Mouse (Mus musculus) lung, embryonic 16.5 days (tissue): ENCODE results near the gene Fbxw15. TPM values are rescaled to one million over a fixed set of nuclear protein-coding genes. Genes with fewer than 3 reads are reported as not detected.
"Not testable (repeated sequence)": the region's sequence is repeated elsewhere in the genome, so short reads cannot be mapped to it uniquely, and the experiment has no call there.

Experiments used
- ATAC-seq: fragments of 200-750 bp; cut with Nextera tagmentation; 2 replicates; pipeline ENCODE4 v1.8.0; 2017; ENCODE audit warnings: low read depth, mild to moderate bottlenecking, moderate library complexity
- H3K27ac ChIP-seq: fragments of 300-500 bp; sonication (generic); 2 replicates; pipeline ENCODE4 v1.5.1; 2014; ENCODE audit warnings: mild to moderate bottlenecking, control low read depth, low read length
- H3K27me3 ChIP-seq: fragments of 300-500 bp; sonication (generic); 2 replicates; pipeline ENCODE4 v1.6.1; 2014; ENCODE audit warnings: low read depth, low read length, mixed read lengths; ENCODE audit not compliant: control insufficient read depth, insufficient read depth
- H3K36me3 ChIP-seq: fragments of 300-500 bp; sonication (generic); 2 replicates; pipeline ENCODE4 v1.6.1; 2014; ENCODE audit warnings: low read length; ENCODE audit not compliant: control insufficient read depth, insufficient read depth
- H3K4me1 ChIP-seq: fragments of 300-500 bp; sonication (generic); replicated peaks from 2 replicates; pipeline ENCODE4 v1.6.1; 2014; ENCODE audit warnings: low read length, mixed read lengths; ENCODE audit not compliant: control insufficient read depth, insufficient read depth
- H3K4me2 ChIP-seq: fragments of 300-500 bp; sonication (generic); 2 replicates; pipeline ENCODE4 v1.6.1; 2014; ENCODE audit warnings: low read depth, low read length, control low read depth
- H3K4me3 ChIP-seq: fragments of 300-500 bp; sonication (generic); 2 replicates; pipeline ENCODE4 v1.5.1; 2014; ENCODE audit warnings: mild to moderate bottlenecking, low read length, control low read depth
- H3K9ac ChIP-seq: fragments of 300-500 bp; sonication (generic); 2 replicates; pipeline ENCODE4 v1.6.1; 2014; ENCODE audit warnings: low read length, control low read depth
- H3K9me3 ChIP-seq: fragments of 300-500 bp; sonication (generic); 2 replicates; pipeline ENCODE4 v1.6.1; 2016; ENCODE audit warnings: low read length; ENCODE audit not compliant: control insufficient read depth
- WGBS: fragments of 180-500 bp; shearing (Covaris S2); extraction: QIAGEN DNeasy Blood & Tissue Kit; methylation state at CpG from one replicate; pipeline ENCODE4 v1.1.7; 2014; 5-methylcytosine and 5-hydroxymethylcytosine counted together
- polyA plus RNA-seq: library from polyadenylated mRNA; unstranded; fragments of >200 nt; fragmentation: Nextera tagmentation; extraction: Ambion mirVana; gene quantifications from 2 replicates; pipeline ENCODE4 v1.2.1, GENCODE M21; 2015

The Fbxw15 gene
- not detected in 2 replicates for polyA plus RNA-seq

DNA sequence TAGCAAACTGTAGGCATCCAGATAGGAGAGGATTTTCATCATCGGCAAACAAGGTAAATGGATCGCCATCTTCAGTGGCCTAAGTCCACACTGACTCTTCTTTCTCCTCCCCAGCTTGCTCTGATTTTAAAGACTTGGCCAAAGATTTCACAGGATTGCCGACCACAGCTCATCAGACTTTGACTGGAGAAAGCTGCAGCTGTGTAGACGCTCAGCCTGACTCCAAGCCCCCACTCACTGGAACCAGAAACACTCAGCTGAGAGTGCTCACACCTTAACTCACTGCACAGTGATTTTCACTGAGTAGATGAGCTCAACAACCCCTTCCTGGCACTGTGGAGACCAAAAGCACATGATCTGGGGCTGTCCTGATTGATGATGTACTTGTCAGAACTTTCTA lies at the start of gene Fbxw15:
TSS of gene Fbxw15 (minus strand) at position 101 of the 400 bp plus-strand sequence.
- H3K36me3 ChIP-seq, H3K27me3 ChIP-seq, H3K9me3 ChIP-seq, H3K9ac ChIP-seq, H3K4me2 ChIP-seq, ATAC-seq, H3K4me1 ChIP-seq, H3K4me3 ChIP-seq, H3K27ac ChIP-seq: not testable (repeated sequence)
- WGBS = 83% methylated on average over 4 of the region's 4 CpGs

DNA sequence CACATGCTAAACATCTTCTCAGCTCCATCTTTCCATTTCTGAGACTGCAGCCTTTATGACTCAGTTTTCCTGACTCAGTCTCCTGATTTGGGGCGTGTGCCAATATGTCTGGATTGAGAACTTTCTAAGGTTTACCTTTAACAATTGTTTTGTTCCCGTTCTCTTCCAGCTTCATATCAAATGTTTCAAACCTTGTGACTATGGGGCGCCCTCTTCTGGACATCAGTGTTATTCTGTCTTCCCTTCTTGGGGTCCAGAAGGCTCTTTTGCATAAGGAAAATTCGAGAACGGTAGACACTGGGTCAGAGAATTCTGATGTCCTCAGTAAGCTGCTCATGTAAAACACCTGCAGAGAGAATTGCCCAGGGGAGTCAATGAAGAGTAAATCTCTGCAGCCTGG lies 38.8 kb upstream of the Fbxw15 start:
- H3K27ac ChIP-seq, ATAC-seq, H3K27me3 ChIP-seq, H3K4me2 ChIP-seq, H3K9ac ChIP-seq, H3K36me3 ChIP-seq, H3K9me3 ChIP-seq, H3K4me1 ChIP-seq, H3K4me3 ChIP-seq: not testable (repeated sequence)
- 34% methylated on average over 5 of the region's 5 CpGs for WGBS

DNA sequence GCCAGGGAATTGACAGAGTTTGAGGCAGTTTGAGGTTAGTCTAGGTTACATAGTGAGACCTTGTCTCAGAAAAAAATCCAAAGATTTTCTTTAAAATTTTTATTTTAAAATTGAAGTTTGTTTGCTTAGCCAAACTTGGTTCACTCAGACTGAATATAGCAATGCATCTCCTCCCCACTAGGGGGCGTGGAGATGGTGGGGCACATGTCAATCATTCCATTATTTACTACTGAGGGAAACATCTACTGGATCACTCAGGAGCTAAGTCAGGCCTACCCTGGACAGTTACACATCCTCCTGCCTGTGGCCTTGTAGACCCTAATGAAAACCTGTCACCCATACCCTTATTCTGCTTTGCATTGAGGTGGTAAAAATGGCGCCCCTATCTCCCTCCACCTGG lies 34.1 kb upstream of the Fbxw15 start:
- not testable (repeated sequence) for ATAC-seq, H3K9ac ChIP-seq, H3K4me1 ChIP-seq, H3K27me3 ChIP-seq, H3K4me3 ChIP-seq, H3K4me2 ChIP-seq, H3K27ac ChIP-seq, H3K36me3 ChIP-seq, H3K9me3 ChIP-seq
- WGBS = 46% methylated on average over 2 of the region's 2 CpGs

DNA sequence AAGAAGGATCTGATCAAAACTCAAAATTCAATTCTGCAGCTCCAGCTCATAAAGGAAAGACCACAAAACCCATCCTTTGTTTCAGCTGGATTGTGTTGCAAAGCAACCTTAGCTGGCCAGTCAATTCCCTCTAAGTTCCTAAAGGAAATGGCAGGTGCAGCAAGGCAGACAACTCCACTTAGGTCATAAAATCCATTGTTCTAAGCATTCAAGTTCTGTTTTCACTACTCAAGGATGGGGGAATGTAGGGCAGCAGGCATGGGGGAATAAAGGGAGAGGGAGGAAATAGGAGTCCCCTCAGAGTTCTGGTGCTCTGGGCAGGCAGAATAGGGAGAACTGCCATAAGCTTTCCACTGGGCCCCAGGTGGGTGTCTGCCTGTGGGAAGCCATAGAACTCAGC lies 29.2 kb upstream of the Fbxw15 start:
- H3K4me1 ChIP-seq = no peaks in the 10 kb centered on the region
- no peak overlapping the region for H3K9ac ChIP-seq
- no peak for ATAC-seq
- no peak overlapping the region for H3K4me3 ChIP-seq
- H3K27ac ChIP-seq = no peak overlapping the region
- H3K9me3 ChIP-seq = no peaks in the 10 kb centered on the region
- H3K4me2 ChIP-seq = no peak overlapping the region
- H3K36me3 ChIP-seq = no peaks in the 10 kb centered on the region
- no peaks in the 10 kb centered on the region for H3K27me3 ChIP-seq

DNA sequence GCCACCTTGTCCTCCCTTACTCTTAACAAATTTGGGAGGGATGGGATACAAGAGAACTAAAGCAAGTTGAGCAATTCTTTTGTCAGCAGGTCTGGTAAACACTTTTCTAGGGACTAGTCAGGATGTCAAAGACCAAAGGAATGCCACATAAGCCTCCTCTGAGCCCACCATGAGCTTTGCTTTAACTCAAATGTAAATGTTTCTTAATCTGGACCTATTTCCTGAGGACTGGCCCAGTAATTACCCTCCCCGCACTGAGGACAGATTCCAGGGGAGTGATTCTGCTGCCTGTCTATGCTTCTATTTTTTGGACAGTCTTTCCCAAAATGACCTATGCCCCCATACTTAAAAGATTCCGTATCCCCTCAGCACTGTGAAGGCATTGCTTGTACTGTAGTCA lies 26.8 kb upstream of the Fbxw15 start:
- H3K9me3 ChIP-seq = no peaks in the 10 kb centered on the region
- no peak overlapping the region for H3K4me3 ChIP-seq
- no peak overlapping the region for H3K9ac ChIP-seq
- no peak for ATAC-seq
- no peak overlapping the region for H3K27ac ChIP-seq
- no peaks in the 10 kb centered on the region for H3K27me3 ChIP-seq
- H3K4me1 ChIP-seq = no peaks in the 10 kb centered on the region
- WGBS = 77% methylated on average over 2 of the region's 2 CpGs
- H3K4me2 ChIP-seq = no peak overlapping the region
- no peaks in the 10 kb centered on the region for H3K36me3 ChIP-seq

DNA sequence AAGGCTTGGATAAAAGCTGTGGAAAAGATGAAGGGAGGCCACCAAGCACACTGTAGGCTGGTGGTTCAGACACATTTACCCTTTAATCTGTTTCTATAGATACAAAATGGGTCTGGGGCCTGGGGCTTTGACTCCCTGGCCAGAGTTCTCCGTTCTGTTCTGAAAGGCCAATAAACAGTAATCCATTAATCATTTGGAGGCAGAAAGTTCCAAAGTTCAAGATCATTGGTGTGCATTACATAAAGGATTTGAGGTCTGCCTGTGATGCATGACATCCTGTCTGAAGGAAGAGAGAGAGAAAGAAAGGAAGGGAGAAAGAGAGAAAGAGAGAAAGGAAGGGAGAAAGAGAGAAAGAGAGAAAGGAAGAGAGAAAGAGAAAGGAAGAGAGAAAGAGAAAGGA lies 2.5 kb downstream of the Fbxw15 start:
- Histone ChIP-seq H3K4me3 (no peak overlapping the region), H3K4me1 (no peaks in the 10 kb centered on the region), H3K9ac (no peak overlapping the region), H3K27me3 (no peaks in the 10 kb centered on the region), H3K4me2 (no peak overlapping the region), H3K9me3 (no peaks in the 10 kb centered on the region), H3K27ac (no peak overlapping the region), H3K36me3 (no peaks in the 10 kb centered on the region)
- ATAC-seq = no peak
- 44% methylated on average over 1 of the region's 1 CpGs for WGBS

DNA sequence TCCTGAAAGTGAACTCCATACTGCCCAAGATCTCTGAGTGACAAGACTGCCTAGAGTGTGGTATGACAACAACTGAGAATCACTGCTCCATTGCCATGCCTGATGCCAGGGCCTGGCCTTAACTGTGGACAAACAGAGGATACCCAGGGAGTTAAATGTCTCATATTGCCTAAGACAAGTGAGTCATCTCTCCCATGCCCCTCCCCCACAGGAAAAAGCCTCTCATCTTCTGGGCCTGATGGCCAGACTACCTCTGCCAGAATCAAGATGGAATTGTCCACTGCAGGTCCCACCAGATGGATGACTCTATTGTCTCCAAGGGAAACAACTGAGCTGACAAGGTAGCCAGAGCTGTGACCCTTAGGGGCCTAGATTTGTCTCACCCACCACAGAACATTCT lies 6.0 kb downstream of the Fbxw15 start:
- not testable (repeated sequence) for H3K36me3 ChIP-seq, H3K27me3 ChIP-seq, ATAC-seq, H3K4me3 ChIP-seq, H3K9me3 ChIP-seq, H3K4me1 ChIP-seq, H3K27ac ChIP-seq, H3K9ac ChIP-seq, H3K4me2 ChIP-seq

DNA sequence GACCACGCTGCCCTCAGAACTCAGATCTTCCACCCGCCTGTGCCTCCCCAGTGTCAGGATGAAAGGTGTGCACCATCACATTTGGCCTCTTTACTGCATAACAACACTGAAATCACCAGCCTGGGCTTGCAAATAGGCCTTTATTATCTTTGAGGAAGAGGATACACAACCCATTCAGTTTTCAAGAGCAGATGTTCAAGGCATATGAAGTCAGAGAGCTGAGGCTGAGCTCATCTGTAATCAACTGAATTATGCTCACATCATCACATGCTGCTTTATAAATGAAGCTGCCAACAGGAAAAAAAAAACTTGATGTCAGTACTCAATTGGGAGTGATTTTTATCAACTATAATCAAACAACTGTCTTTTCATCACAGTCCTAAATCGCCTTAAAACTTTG lies 15.6 kb downstream of the Fbxw15 start:
- no peak overlapping the region for H3K9ac ChIP-seq
- 69% methylated on average over 3 of the region's 3 CpGs for WGBS
- no peak overlapping the region for H3K4me2 ChIP-seq
- no peaks in the 10 kb centered on the region for H3K27me3 ChIP-seq
- H3K9me3 ChIP-seq = no peaks in the 10 kb centered on the region
- H3K4me1 ChIP-seq = no peaks in the 10 kb centered on the region
- ATAC-seq = no peak
- H3K36me3 ChIP-seq = no peaks in the 10 kb centered on the region
- no peak overlapping the region for H3K27ac ChIP-seq
- H3K4me3 ChIP-seq = no peak overlapping the region

DNA sequence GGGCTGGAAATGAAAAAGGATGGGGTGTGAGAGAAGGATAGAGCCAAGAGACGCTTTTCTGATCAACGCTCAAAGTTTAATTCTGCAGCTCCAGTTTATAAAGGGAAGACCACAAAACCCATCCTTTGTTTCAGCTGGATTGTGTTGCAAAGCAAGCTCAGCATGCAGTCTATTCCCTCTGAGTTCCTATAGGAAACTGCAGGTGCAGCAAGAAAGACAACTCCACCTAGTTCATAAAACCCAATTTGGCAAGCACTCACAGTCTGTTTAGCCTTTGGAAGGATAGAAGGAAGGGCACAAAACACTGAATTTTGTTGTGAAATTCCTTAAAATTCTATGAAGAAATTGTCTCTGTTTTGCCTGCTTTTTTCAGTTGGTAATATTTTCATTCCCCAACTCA lies 18.4 kb downstream of the Fbxw15 start:
- H3K9ac ChIP-seq, H3K36me3 ChIP-seq, H3K4me1 ChIP-seq, H3K9me3 ChIP-seq, H3K4me2 ChIP-seq, H3K4me3 ChIP-seq, H3K27ac ChIP-seq, H3K27me3 ChIP-seq, ATAC-seq: not testable (repeated sequence)
- WGBS = 26% methylated on average over 2 of the region's 2 CpGs

DNA sequence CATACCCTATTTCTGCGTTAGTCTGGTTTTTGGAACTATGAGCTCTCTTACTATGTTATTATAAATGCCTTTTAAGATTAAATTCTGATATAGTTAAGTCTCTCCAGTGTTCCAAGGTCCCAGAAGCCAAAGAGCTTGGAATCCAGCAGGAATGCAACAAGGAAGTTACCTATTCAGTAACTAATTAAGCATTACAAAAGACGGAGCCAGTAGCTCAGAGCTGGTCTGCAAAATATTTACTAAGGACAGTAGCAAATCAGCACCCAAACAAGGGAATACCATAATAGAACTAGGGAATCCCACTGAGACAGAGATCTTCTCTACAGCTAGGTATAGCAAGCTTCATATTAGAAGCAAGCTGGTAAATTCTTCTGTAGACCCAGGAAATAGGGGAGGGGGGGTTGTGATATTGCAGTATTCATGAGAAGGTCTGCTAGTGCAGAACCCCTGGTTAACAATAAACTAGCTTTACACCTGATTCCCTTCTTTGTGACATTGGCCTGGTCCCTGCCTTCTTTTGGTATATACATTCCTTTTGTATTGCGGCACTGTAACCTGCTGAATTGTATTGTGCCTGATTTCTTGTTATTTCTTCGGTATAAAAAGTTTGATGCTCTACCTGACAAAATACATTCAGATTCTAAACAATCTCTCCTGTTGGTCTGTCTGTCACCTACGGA lies 44.5 kb downstream of the Fbxw15 start:
- no peak for ATAC-seq
- no peak overlapping the region for H3K9ac ChIP-seq
- WGBS = 79% methylated on average over 5 of the region's 5 CpGs
- H3K4me3 ChIP-seq = no peak overlapping the region
- H3K36me3 ChIP-seq = no peaks in the 10 kb centered on the region
- H3K4me2 ChIP-seq = no peak overlapping the region
- H3K27me3 ChIP-seq = no peaks in the 10 kb centered on the region
- no peaks in the 10 kb centered on the region for H3K9me3 ChIP-seq
- H3K27ac ChIP-seq = no peak overlapping the region
- no peaks in the 10 kb centered on the region for H3K4me1 ChIP-seq
